In the genomic region with DNA sequence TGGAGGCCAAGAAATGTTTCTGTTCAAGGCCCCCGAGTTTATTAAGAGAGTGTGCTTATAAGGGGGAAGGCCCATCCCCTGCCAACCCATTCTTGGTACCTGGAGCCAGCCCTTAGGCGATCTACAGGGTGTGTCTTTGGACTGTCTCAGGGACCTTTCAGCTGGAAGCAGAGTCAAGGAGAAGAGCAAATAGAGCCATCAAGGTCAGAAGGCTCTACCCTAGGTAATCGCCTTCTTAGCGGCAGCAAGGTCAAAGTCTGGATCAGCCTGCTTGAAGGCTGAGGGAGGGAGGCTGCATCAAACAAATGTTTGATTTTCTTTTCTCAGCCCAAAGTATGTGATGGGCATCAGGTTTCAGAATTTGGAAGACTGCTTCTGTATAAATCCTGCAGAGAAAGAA, we compare ENCODE assay signal across 25 mouse cellular contexts. TPM values are rescaled to one million over a fixed set of nuclear protein-coding genes. Genes with fewer than 3 reads are reported as not detected.
A peak's percentile ranks its signal among the peaks of the same experiment; 100 is the strongest.
DNase-seq lines count a peak whose midpoint lies in the region; ATAC-seq and TF ChIP-seq lines count a peak whose summit lies in the region.
"Had no signal": no experiment of that assay in that cellular context is flagged by ENCODE, and none has a peak within 500 bp of the region (broad histone marks: within the 10 kb centered on the region; RNA-seq: fewer than 3 reads in every experiment).

No protein-coding gene starts in this region.

- TF ChIP-seq CTCF in kidney, adult 2 months (conservative IDR thresholded peaks at IDR 0.05; ENCODE audit: insufficient read depth, insufficient read length, low read depth, low read length) = no peak
- TF ChIP-seq CTCF in ES-Bruce4 (IDR thresholded peaks at IDR 0.05; ENCODE audit: low read depth, low read length) = no peak

- in situ Hi-C loops in ES-E14 (cut with MboI; ENCODE audit: low sequenced_read_pairs in 2 of 2, unreplicated experiment in 2 of 2) = no loop called here

- no peak overlapping the region for H3K4me3 ChIP-seq in kidney, adult 2 months (ENCODE audit: insufficient read depth, low read depth, low read length)
- H3K4me3 ChIP-seq in ES-Bruce4 (ENCODE audit: low read depth, low read length) (no peak overlapping the region), ES-E14 (ENCODE audit: insufficient read depth in 1 of 2, low read depth in 1 of 2, low read length in 2 of 2, poor library complexity in 1 of 2, severe bottlenecking in 1 of 2) (no peak overlapping the region)
- no peak overlapping the region for H3K4me3 ChIP-seq in intestine, embryonic 16.5 days (ENCODE audit: low read length)
- no peak overlapping the region for H3K4me3 ChIP-seq in limb, embryonic 10.5 days
- H3K4me3 ChIP-seq: embryonic facial prominence, embryonic 12.5 days; embryonic facial prominence, embryonic 15.5 days; hindbrain, embryonic 10.5 days; hindbrain, embryonic 13.5 days had no signal

- peak; percentile 59 for ATAC-seq in intestine, embryonic 16.5 days
- no peak for ATAC-seq in granulocyte monocyte progenitor cell, adult 5-6 weeks (replicated peaks; ENCODE audit: poor library complexity, severe bottlenecking)
- ATAC-seq: CD4-positive, CD25-positive, alpha-beta regulatory T cell, adult 4 months; forebrain, embryonic 14.5 days; forebrain, postnatal 0 days; hindbrain, embryonic 16.5 days had no signal

- WGBS in kidney, adult 2 months = 71% methylated on average over 4 of the region's 4 CpGs
- WGBS in intestine, embryonic 16.5 days = 70% methylated on average over 4 of the region's 4 CpGs
- WGBS in limb, embryonic 10.5 days = 86% methylated on average over 4 of the region's 4 CpGs

- H3K4me1 ChIP-seq in kidney, adult 2 months (ENCODE audit: control insufficient read depth, insufficient read depth, low read length) = peaks cover 5% of the 10 kb centered on the region
- H3K4me1 ChIP-seq in ES-Bruce4 (ENCODE audit: control insufficient read depth, insufficient read depth, low read length) (no peaks in the 10 kb centered on the region), ES-E14 (ENCODE audit: control insufficient read depth in 2 of 2, insufficient read depth in 2 of 2, low read length in 2 of 2, poor library complexity in 1 of 2) (0 out of 4 replicates have a peak, but pooled peaks cover 2 to 4% of the 10 kb centered on the region in 2 experiments)
- H3K4me1 ChIP-seq in intestine, embryonic 16.5 days (ENCODE audit: control insufficient read depth, insufficient read depth, low read length) = peaks cover 11% of the 10 kb centered on the region
- H3K4me1 ChIP-seq in limb, embryonic 10.5 days = peaks cover 7% of the 10 kb centered on the region

- peak; percentile 14 for DNase-seq in kidney, adult 2 months
- no peak for DNase-seq in kidney, adult 18-20 months
- DNase-seq in ES-E14 (ENCODE audit: low read depth, low spot score) = peak; percentile 47
- DNase-seq in layer of hippocampus, adult 11-12 months (ENCODE audit: low spot score) = no peak
- DNase-seq in limb, embryonic 10.5 days (ENCODE audit: low spot score) = no peak
- DNase-seq: adrenal gland, adult 2 months; adrenal gland, postnatal 14 days; cerebellum, adult 11 months; cerebellum, adult 2 months; cerebellum, adult 9-11 months; cerebellum, postnatal 25 days; forebrain, postnatal 0 days; gastrocnemius, postnatal 25 days; heart, postnatal 36 days had no signal

- H3K9ac ChIP-seq in ES-Bruce4 (ENCODE audit: low read depth, poor library complexity, severe bottlenecking) (no peak overlapping the region), ES-E14 (ENCODE audit: insufficient read depth, low read depth, low read length, poor library complexity, severe bottlenecking) (no peak overlapping the region)
- H3K9ac ChIP-seq in intestine, embryonic 16.5 days (ENCODE audit: low read depth, low read length) = no peak overlapping the region
- H3K9ac ChIP-seq: embryonic facial prominence, embryonic 12.5 days; embryonic facial prominence, embryonic 15.5 days; forebrain, postnatal 0 days; hindbrain, embryonic 13.5 days had no signal

- TF ChIP-seq POLR2A in kidney, adult 2 months (IDR thresholded peaks at IDR 0.05; ENCODE audit: low read depth, low read length) = no peak
- TF ChIP-seq POLR2A in ES-Bruce4 (IDR thresholded peaks at IDR 0.05; ENCODE audit: insufficient read depth, low read length) = no peak

- H3K36me3 ChIP-seq in kidney, adult 2 months (ENCODE audit: control insufficient read depth, insufficient read depth, low read length) = no peaks in the 10 kb centered on the region
- H3K36me3 ChIP-seq in ES-Bruce4 (ENCODE audit: control insufficient read depth, insufficient read depth, low read length, poor library complexity, severe bottlenecking) (no peaks in the 10 kb centered on the region), ES-E14 (ENCODE audit: control insufficient read depth, insufficient read depth, low read length, poor library complexity, severe bottlenecking) (no peaks in the 10 kb centered on the region)
- H3K36me3 ChIP-seq in intestine, embryonic 16.5 days (ENCODE audit: control insufficient read depth, insufficient read depth, low read length) = no peaks in the 10 kb centered on the region
- no peaks in the 10 kb centered on the region for H3K36me3 ChIP-seq in limb, embryonic 10.5 days
- H3K36me3 ChIP-seq: embryonic facial prominence, embryonic 12.5 days; embryonic facial prominence, embryonic 15.5 days; hindbrain, embryonic 10.5 days; hindbrain, embryonic 13.5 days had no signal

- peak; percentile 75; the same call in 1 of the 2 replicates for TF ChIP-seq EP300 in ES-Bruce4 (IDR thresholded peaks at IDR 0.05; ENCODE audit: insufficient read depth, low read depth, low read length)

- no peaks in the 10 kb centered on the region for H3K27me3 ChIP-seq in kidney, adult 2 months (replicated peaks; ENCODE audit: control insufficient read depth, insufficient read depth, low read length)
- H3K27me3 ChIP-seq in ES-Bruce4 (ENCODE audit: control insufficient read depth, insufficient read depth, low read length, poor library complexity, severe bottlenecking) = no peaks in the 10 kb centered on the region
- no peaks in the 10 kb centered on the region for H3K27me3 ChIP-seq in intestine, embryonic 16.5 days (replicated peaks; ENCODE audit: control insufficient read depth, insufficient read depth, low read length)
- no peaks in the 10 kb centered on the region for H3K27me3 ChIP-seq in limb, embryonic 10.5 days (ENCODE audit: low read depth, poor library complexity, severe bottlenecking)
- H3K27me3 ChIP-seq: embryonic facial prominence, embryonic 12.5 days; embryonic facial prominence, embryonic 15.5 days; hindbrain, embryonic 13.5 days had no signal

- H3K9me3 ChIP-seq in ES-Bruce4 (replicated peaks; ENCODE audit: control insufficient read depth, insufficient read depth, low read length, poor library complexity, severe bottlenecking) = no peaks in the 10 kb centered on the region
- no peaks in the 10 kb centered on the region for H3K9me3 ChIP-seq in ES-E14 (ENCODE audit: control insufficient read depth, insufficient read depth, low read depth, low read length)
- H3K9me3 ChIP-seq in intestine, embryonic 16.5 days (ENCODE audit: control insufficient read depth, low read length) = no peaks in the 10 kb centered on the region
- H3K9me3 ChIP-seq in limb, embryonic 10.5 days (replicated peaks) = no peaks in the 10 kb centered on the region
- H3K9me3 ChIP-seq: embryonic facial prominence, embryonic 12.5 days; embryonic facial prominence, embryonic 15.5 days; hindbrain, embryonic 10.5 days; hindbrain, embryonic 13.5 days had no signal

- no peak overlapping the region for H3K4me2 ChIP-seq in intestine, embryonic 16.5 days (ENCODE audit: low read depth, low read length)
- H3K4me2 ChIP-seq: embryonic facial prominence, embryonic 12.5 days; embryonic facial prominence, embryonic 15.5 days; heart, embryonic 11.5 days; hindbrain, embryonic 13.5 days had no signal

- no peak overlapping the region for H3K27ac ChIP-seq in kidney, adult 2 months (ENCODE audit: insufficient read depth, low read depth, low read length)
- H3K27ac ChIP-seq in ES-Bruce4 (ENCODE audit: insufficient read depth, low read length) (no peak overlapping the region), ES-E14 (ENCODE audit: insufficient read depth, low read depth, low read length, poor library complexity, severe bottlenecking) (peak overlapping the region; percentile 49; the same call in 1 of the 2 replicates)
- no peak overlapping the region for H3K27ac ChIP-seq in intestine, embryonic 16.5 days (ENCODE audit: low read length)
- H3K27ac ChIP-seq in limb, embryonic 10.5 days = no peak overlapping the region
- H3K27ac ChIP-seq: embryonic facial prominence, embryonic 12.5 days; embryonic facial prominence, embryonic 15.5 days; hindbrain, embryonic 10.5 days; hindbrain, embryonic 13.5 days had no signal

TF ChIP-seq in ES-E14, 5 proteins besides CTCF, POLR2A, EP300 and RAD21 (continues in another document):
- no peak for TF ChIP-seq ZNF384 (IDR thresholded peaks at IDR 0.05; ENCODE audit: low read depth, low read length)

RNA-seq across cellular contexts. Expression of gene Tmem41b, which starts 11.7 kb away (rescaled TPM):
- polyA plus RNA-seq in kidney, adult 2 months (2012; rRNA removed) = 26.2 and 27.1 TPM in 2 replicates
- 51.9 and 60.9 TPM in 2 replicates for polyA plus RNA-seq in ES-Bruce4 (2011; ENCODE audit: insufficient read depth, insufficient read length, low read depth, missing spikeins)
- total RNA-seq in ES-E14 (2012; rRNA removed) = 154 and 161 TPM in 2 replicates
- polyA plus RNA-seq in intestine, embryonic 16.5 days (2015; fragmentation: Nextera tagmentation; extraction: Ambion mirVana) = 88.6 and 98.5 TPM in 2 replicates
- total RNA-seq in granulocyte monocyte progenitor cell, adult 5-6 weeks (2014; fragmentation: Nextera tagmentation) = 18.8 and 30.2 TPM in 2 replicates
- total RNA-seq in granulocyte monocyte progenitor cell, adult 5-6 weeks (2017) = 21.6 and 40.5 TPM in 2 replicates
- 68.4 and 73.9 TPM in 2 replicates for polyA plus RNA-seq in limb, embryonic 10.5 days (2016; fragmentation: Nextera tagmentation; extraction: Ambion mirVana)

RNA-seq across cellular contexts. Expression of gene Ipo7, which starts 19.7 kb away (rescaled TPM):
- 17.9 and 22.3 TPM in 2 replicates for polyA plus RNA-seq in kidney, adult 2 months (2012; rRNA removed)
- polyA plus RNA-seq in ES-Bruce4 (2011; ENCODE audit: insufficient read depth, insufficient read length, low read depth, missing spikeins) = 249 and 281 TPM in 2 replicates
- 145 and 161 TPM in 2 replicates for total RNA-seq in ES-E14 (2012; rRNA removed)
- polyA plus RNA-seq in intestine, embryonic 16.5 days (2015; fragmentation: Nextera tagmentation; extraction: Ambion mirVana) = 38.9 and 39.1 TPM in 2 replicates
- total RNA-seq in granulocyte monocyte progenitor cell, adult 5-6 weeks (2014; fragmentation: Nextera tagmentation) = 111 and 115 TPM in 2 replicates
- total RNA-seq in granulocyte monocyte progenitor cell, adult 5-6 weeks (2017) = 239 and 262 TPM in 2 replicates
- 49.2 and 51.6 TPM in 2 replicates for polyA plus RNA-seq in limb, embryonic 10.5 days (2016; fragmentation: Nextera tagmentation; extraction: Ambion mirVana)

RNA-seq across cellular contexts. Expression of gene Dennd5a, which starts 38.1 kb away (rescaled TPM):
- 66.6 and 67.6 TPM in 2 replicates for polyA plus RNA-seq in kidney, adult 2 months (2012; rRNA removed)
- 56.2 and 58.6 TPM in 2 replicates for polyA plus RNA-seq in ES-Bruce4 (2011; ENCODE audit: insufficient read depth, insufficient read length, low read depth, missing spikeins)
- 27.1 and 28.8 TPM in 2 replicates for total RNA-seq in ES-E14 (2012; rRNA removed)
- polyA plus RNA-seq in intestine, embryonic 16.5 days (2015; fragmentation: Nextera tagmentation; extraction: Ambion mirVana) = 16.3 and 18.0 TPM in 2 replicates
- total RNA-seq in granulocyte monocyte progenitor cell, adult 5-6 weeks (2014; fragmentation: Nextera tagmentation) = 79.8 and 85.7 TPM in 2 replicates
- 52.4 and 56.1 TPM in 2 replicates for total RNA-seq in granulocyte monocyte progenitor cell, adult 5-6 weeks (2017)
- polyA plus RNA-seq in limb, embryonic 10.5 days (2016; fragmentation: Nextera tagmentation; extraction: Ambion mirVana) = 27.6 and 30.0 TPM in 2 replicates

Comparison
In these comparisons a context has a peak if more than half of its experiments do, and no peak if none do; other contexts are left out.
1. DNase-seq: peak in kidney, adult 2 months (single experiment) and ES-E14 (single experiment); none in kidney, adult 18-20 months (single experiment), layer of hippocampus, adult 11-12 months (single experiment) and limb, embryonic 10.5 days (single experiment).